ENCODE assay signal across 11 mouse cellular contexts in genomic region chr1:157137132-157137853, GRCm38 (mm10). TPM values are rescaled to one million over a fixed set of nuclear protein-coding genes. Genes with fewer than 3 reads are reported as not detected.
DNase-seq lines count a peak whose midpoint lies in the region; ATAC-seq lines count a peak whose summit lies in the region.
"Had no signal": no experiment of that assay in that cellular context is flagged by ENCODE, and none has a peak within 500 bp of the region (broad histone marks: within the 10 kb centered on the region; RNA-seq: fewer than 3 reads in every experiment).

No protein-coding gene starts in this region.

- no peak for ATAC-seq in heart, embryonic 12.5 days (ENCODE audit: insufficient number of reproducible peaks, low FRiP score)
- ATAC-seq in intestine, embryonic 16.5 days = 0 out of 2 replicates have a peak, but pooled peaks have one; percentile 23
- 0 out of 2 replicates have a peak, but pooled peaks have one; percentile 29 for ATAC-seq in stomach, embryonic 16.5 days (ENCODE audit: insufficient read depth, low FRiP score)

- no peak overlapping the region for H3K9ac ChIP-seq in heart, embryonic 12.5 days
- no peak overlapping the region for H3K9ac ChIP-seq in intestine, embryonic 16.5 days (ENCODE audit: low read depth, low read length)
- H3K9ac ChIP-seq in stomach, embryonic 16.5 days (ENCODE audit: low read length) = no peak overlapping the region

- H3K36me3 ChIP-seq in heart, embryonic 12.5 days = peaks cover 12% of the 10 kb centered on the region
- H3K36me3 ChIP-seq in intestine, embryonic 16.5 days (ENCODE audit: control insufficient read depth, insufficient read depth, low read length) = no peaks in the 10 kb centered on the region
- H3K36me3 ChIP-seq in stomach, embryonic 16.5 days (ENCODE audit: control insufficient read depth, insufficient read depth, low read length) = no peaks in the 10 kb centered on the region

- no peak overlapping the region for H3K4me2 ChIP-seq in heart, embryonic 12.5 days
- H3K4me2 ChIP-seq in intestine, embryonic 16.5 days (ENCODE audit: low read depth, low read length) = no peak overlapping the region
- no peak overlapping the region for H3K4me2 ChIP-seq in stomach, embryonic 16.5 days (ENCODE audit: low read depth, low read length)

- no peak overlapping the region for H3K4me3 ChIP-seq in heart, embryonic 12.5 days
- H3K4me3 ChIP-seq in intestine, embryonic 16.5 days (ENCODE audit: low read length) = no peak overlapping the region
- no peak overlapping the region for H3K4me3 ChIP-seq in stomach, embryonic 16.5 days (replicated peaks; ENCODE audit: low read length)

- WGBS in heart, embryonic 12.5 days = 79% methylated on average over 9 of the region's 9 CpGs
- 82% methylated on average over 9 of the region's 9 CpGs for WGBS in intestine, embryonic 16.5 days
- 80% methylated on average over 9 of the region's 9 CpGs for WGBS in stomach, embryonic 16.5 days

- no peak overlapping the region for H3K27ac ChIP-seq in heart, embryonic 12.5 days (ENCODE audit: poor library complexity, severe bottlenecking)
- H3K27ac ChIP-seq in intestine, embryonic 16.5 days (ENCODE audit: low read length) = no peak overlapping the region
- no peak overlapping the region for H3K27ac ChIP-seq in stomach, embryonic 16.5 days (ENCODE audit: low read length)

- H3K4me1 ChIP-seq in heart, embryonic 12.5 days (replicated peaks) = peaks cover 25% of the 10 kb centered on the region
- H3K4me1 ChIP-seq in intestine, embryonic 16.5 days (ENCODE audit: control insufficient read depth, insufficient read depth, low read length) = no peaks in the 10 kb centered on the region; the same call in 1 of the 2 replicates
- peaks cover 2% of the 10 kb centered on the region; the same call in 1 of the 2 replicates for H3K4me1 ChIP-seq in stomach, embryonic 16.5 days (ENCODE audit: control insufficient read depth, insufficient read depth, low read length)

- H3K27me3 ChIP-seq in heart, embryonic 12.5 days (replicated peaks) = no peaks in the 10 kb centered on the region
- H3K27me3 ChIP-seq in intestine, embryonic 16.5 days (replicated peaks; ENCODE audit: control insufficient read depth, insufficient read depth, low read length) = no peaks in the 10 kb centered on the region
- no peaks in the 10 kb centered on the region for H3K27me3 ChIP-seq in stomach, embryonic 16.5 days (ENCODE audit: control insufficient read depth, insufficient read depth, low read length)

- peak; percentile 17 for DNase-seq in heart, postnatal 4 days
- peak; percentile 11 for DNase-seq in retina, postnatal 1 day
- DNase-seq in retina, embryonic 14.5 days (ENCODE audit: low spot score) = no peak
- no peak for DNase-seq in T-cell, adult 2 months (ENCODE audit: low spot score)
- DNase-seq in thymus, postnatal 10 days (ENCODE audit: low spot score in 2 of 2) = no peak

- H3K9me3 ChIP-seq in heart, embryonic 12.5 days (replicated peaks) = no peaks in the 10 kb centered on the region
- H3K9me3 ChIP-seq in intestine, embryonic 16.5 days (ENCODE audit: control insufficient read depth, low read length) = no peaks in the 10 kb centered on the region
- no peaks in the 10 kb centered on the region for H3K9me3 ChIP-seq in stomach, embryonic 16.5 days (replicated peaks; ENCODE audit: control insufficient read depth, low read length)

RNA-seq across cellular contexts. Expression of gene Tex35, which starts 28.8 kb away (rescaled TPM):
- total RNA-seq in heart, postnatal 4 days (2021) = under 1 TPM; 0.43 to 0.79 TPM
- polyA plus RNA-seq in heart, embryonic 12.5 days (2016; fragmentation: Nextera tagmentation; extraction: Ambion mirVana) = not detected in 2 replicates
- not detected in 2 replicates for polyA plus RNA-seq in intestine, embryonic 16.5 days (2015; fragmentation: Nextera tagmentation; extraction: Ambion mirVana)
- polyA plus RNA-seq in stomach, embryonic 16.5 days (2015; fragmentation: Nextera tagmentation; extraction: Ambion mirVana) = not detected in 2 replicates
- total RNA-seq: ES-E14; heart, postnatal 14 days had no signal
- polyA plus RNA-seq: cortical plate, adult 2 months had no signal

Comparison
In these comparisons a context has a peak if more than half of its experiments do, and no peak if none do; other contexts are left out.
1. DNase-seq: peak in heart, postnatal 4 days (single experiment) and retina, postnatal 1 day (single experiment); none in retina, embryonic 14.5 days (single experiment), T-cell, adult 2 months (single experiment) and thymus, postnatal 10 days (0 of 2).